Mouse (Mus musculus): ENCODE data around the gene Aff2.

- TF ChIP-seq CTCF (IDR thresholded peaks at IDR 0.05; ENCODE audit: low read depth, low read length) (no peak), POLR2AphosphoS5 (IDR thresholded peaks at IDR 0.05; ENCODE audit: insufficient replicate concordance, low read depth, low read length) (no peak)
Observed at GRCm38 (mm10) chrX:69698840-69699239, 338.7 kb downstream of the Aff2 start.
